Mouse (Mus musculus): ENCODE data around the gene Btbd35f9. TPM values are rescaled to one million over a fixed set of nuclear protein-coding genes. Genes with fewer than 3 reads are reported as not detected.
"Not testable (repeated sequence)": the region's sequence is repeated elsewhere in the genome, so short reads cannot be mapped to it uniquely, and the experiment has no call there.

The Btbd35f9 gene
- polyA plus RNA-seq (2015; fragmentation: Nextera tagmentation; extraction: Ambion mirVana): not detected in 2 replicates

GRCm38 (mm10) chrX:34161399-34161798 is at the start of gene Btbd35f9:
Gene Btbd35f9 (minus strand): TSS chrX:34161499.
- H3K4me3 ChIP-seq (replicated peaks; ENCODE audit: low read length); H3K9ac ChIP-seq (ENCODE audit: low read length); H3K4me2 ChIP-seq (ENCODE audit: low read depth, low read length); H3K4me1 ChIP-seq (ENCODE audit: control insufficient read depth, insufficient read depth, low read length); H3K27ac ChIP-seq (ENCODE audit: low read length); H3K36me3 ChIP-seq (ENCODE audit: control insufficient read depth, insufficient read depth, low read length); ATAC-seq (ENCODE audit: insufficient read depth, low FRiP score); H3K9me3 ChIP-seq (replicated peaks; ENCODE audit: control insufficient read depth, low read length); H3K27me3 ChIP-seq (ENCODE audit: control insufficient read depth, insufficient read depth, low read length): not testable (repeated sequence)
- no CpG with 5 or more reads among the region's 5 CpGs for WGBS

Other genes with a start within 250 kb of the Btbd35f9 start
- not detected in 2 replicates for gene Btbd35f6, start 205.0 kb downstream of the Btbd35f9 start, polyA plus RNA-seq (2015; fragmentation: Nextera tagmentation; extraction: Ambion mirVana)
- not detected in 2 replicates for gene Gm21870, start 174.7 kb downstream of the Btbd35f9 start, polyA plus RNA-seq (2015; fragmentation: Nextera tagmentation; extraction: Ambion mirVana)
- not detected in 2 replicates for gene Spin2g, start 77.2 kb upstream of the Btbd35f9 start, polyA plus RNA-seq (2015; fragmentation: Nextera tagmentation; extraction: Ambion mirVana)

Data from stomach, embryonic 16.5 days (tissue).